Mouse (Mus musculus) testis, adult 2 months (tissue): ENCODE results near the gene Tle1. TPM values are rescaled to one million over a fixed set of nuclear protein-coding genes. Genes with fewer than 3 reads are reported as not detected.

Experiments used
- H3K27ac ChIP-seq: fragments of 200-500 bp; 2 replicates; pipeline ENCODE4 v1.5.1; 2012; ENCODE audit warnings: low read depth, low read length; ENCODE audit not compliant: control insufficient read depth, insufficient read depth
- H3K27me3 ChIP-seq: fragments of 200-500 bp; 2 replicates; pipeline ENCODE4 v1.6.1; 2012; ENCODE audit warnings: mild to moderate bottlenecking, low read length, moderate library complexity; ENCODE audit not compliant: control insufficient read depth, insufficient read depth
- H3K36me3 ChIP-seq: fragments of 200-500 bp; 2 replicates; pipeline ENCODE4 v1.6.1; 2012; ENCODE audit warnings: mild to moderate bottlenecking, low read length; ENCODE audit not compliant: control insufficient read depth, insufficient read depth
- H3K4me1 ChIP-seq: fragments of 200-500 bp; 2 replicates; pipeline ENCODE4 v1.6.1; 2012; ENCODE audit warnings: low read length; ENCODE audit not compliant: control insufficient read depth, insufficient read depth
- H3K4me3 ChIP-seq: fragments of 200-500 bp; 2 replicates; pipeline ENCODE4 v1.5.1; 2012; ENCODE audit warnings: low read depth, mild to moderate bottlenecking, low read length, moderate library complexity, mixed read lengths; ENCODE audit not compliant: control insufficient read depth
- CTCF ChIP-seq: fragments of 200-500 bp; IDR thresholded peaks from 2 replicates; pipeline ENCODE4 v1.5.1; 2012; ENCODE audit warnings: low read depth, mild to moderate bottlenecking, inconsistent platforms, low read length, moderate library complexity; ENCODE audit not compliant: control insufficient read depth, insufficient read depth, insufficient replicate concordance
- POLR2A ChIP-seq: fragments of 200-500 bp; IDR thresholded peaks from 2 replicates; pipeline ENCODE4 v1.6.1; 2012; ENCODE audit warnings: low read depth, mild to moderate bottlenecking, inconsistent platforms, low read length, moderate library complexity; ENCODE audit not compliant: control insufficient read depth
- polyA plus RNA-seq: library from polyadenylated mRNA; depleted of rRNA; stranded (reverse); fragments of >200 nt; gene quantifications from 2 replicates; pipeline ENCODE4 v1.2.3, GENCODE M21; 2012

The Tle1 gene
- polyA plus RNA-seq, 1 experiment: 13.5 TPM

DNA sequence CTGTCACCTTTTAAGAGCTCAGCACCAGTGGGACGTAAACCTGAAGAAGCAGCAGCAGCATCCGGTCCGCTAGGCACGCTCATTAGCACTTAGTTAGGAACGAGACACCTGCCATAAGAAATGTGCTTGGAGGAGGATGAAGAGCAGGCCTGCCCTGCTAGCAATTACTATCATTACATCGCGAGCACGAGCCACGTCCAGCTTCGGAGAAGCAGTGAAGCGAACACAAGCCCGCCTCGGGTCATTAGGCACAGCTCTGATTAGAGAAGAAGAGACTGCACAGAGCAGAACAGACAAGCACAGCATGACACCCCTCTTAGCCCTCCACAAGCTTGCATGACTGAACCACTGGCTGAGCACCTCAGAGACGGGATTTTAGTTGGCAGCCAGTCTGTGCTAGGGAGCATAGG, 40.6 kb downstream of the Tle1 start:
- Histone ChIP-seq H3K4me1 (no peaks in the 10 kb centered on the region), H3K27ac (no peak overlapping the region), H3K36me3 (no peaks in the 10 kb centered on the region), H3K27me3 (no peaks in the 10 kb centered on the region), H3K4me3 (no peak overlapping the region)
- TF ChIP-seq CTCF (no peak), POLR2A (no peak)

- Histone ChIP-seq H3K4me3 (no peak overlapping the region), H3K4me1 (no peaks in the 10 kb centered on the region), H3K27me3 (no peaks in the 10 kb centered on the region), H3K36me3 (no peaks in the 10 kb centered on the region), H3K27ac (no peak overlapping the region)
- TF ChIP-seq CTCF (no peak), POLR2A (no peak)
Observed at GRCm38 (mm10) chr4:72157931-72158371, 42.8 kb downstream of the Tle1 start.

DNA sequence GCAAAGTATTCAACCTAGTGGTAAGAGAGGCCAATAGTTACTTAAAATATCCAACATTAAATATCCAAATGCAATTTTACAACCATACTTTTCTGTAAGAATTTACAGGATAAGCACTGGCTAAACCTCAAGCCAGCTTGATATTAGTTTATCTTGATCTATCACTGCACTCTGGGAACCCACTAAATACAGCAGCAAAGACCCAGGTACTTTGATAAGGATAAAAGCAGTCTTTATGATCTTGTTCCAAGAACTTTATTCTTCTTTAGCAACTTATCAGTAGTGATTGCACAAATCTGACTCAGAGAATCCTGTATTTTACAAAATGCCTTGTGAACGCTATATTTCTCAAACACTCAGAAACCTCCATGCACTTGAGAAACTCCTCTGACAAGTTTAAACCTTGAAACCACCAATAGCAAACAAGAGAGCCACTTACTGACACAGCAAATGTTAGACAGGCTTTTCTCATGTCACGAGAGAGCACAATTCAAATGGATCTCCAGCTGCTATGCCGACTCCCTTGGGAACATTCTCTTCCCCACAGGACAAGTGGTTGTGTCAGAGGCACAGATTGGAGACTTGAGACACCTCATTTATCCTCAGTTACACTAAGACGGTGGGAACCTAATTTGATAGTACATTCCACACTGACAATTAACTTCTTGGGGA, 50.1 kb downstream of the Tle1 start:
- no peak for TF ChIP-seq CTCF
- no peak for TF ChIP-seq POLR2A
- Histone ChIP-seq H3K4me1 (no peaks in the 10 kb centered on the region), H3K36me3 (no peaks in the 10 kb centered on the region), H3K27ac (no peak overlapping the region), H3K4me3 (no peak overlapping the region), H3K27me3 (no peaks in the 10 kb centered on the region)

- Histone ChIP-seq H3K4me1 (no peaks in the 10 kb centered on the region), H3K27me3 (no peaks in the 10 kb centered on the region), H3K4me3 (no peak overlapping the region), H3K27ac (no peak overlapping the region), H3K36me3 (no peaks in the 10 kb centered on the region)
- TF ChIP-seq POLR2A (no peak), CTCF (no peak)
Observed at GRCm38 (mm10) chr4:72146003-72146402, 54.7 kb downstream of the Tle1 start.

- no peaks in the 10 kb centered on the region for H3K27me3 ChIP-seq
- no peak overlapping the region for H3K27ac ChIP-seq
- no peak for TF ChIP-seq POLR2A
- no peak for TF ChIP-seq CTCF
- H3K36me3 ChIP-seq: no peaks in the 10 kb centered on the region
- H3K4me1 ChIP-seq: no peaks in the 10 kb centered on the region
- H3K4me3 ChIP-seq: no peak overlapping the region
Observed at GRCm38 (mm10) chr4:72144541-72144940, 56.2 kb downstream of the Tle1 start.

GRCm38 (mm10) chr4:72140706-72141105, 60.0 kb downstream of the Tle1 start:
- H3K27ac ChIP-seq: no peak overlapping the region
- H3K36me3 ChIP-seq: no peaks in the 10 kb centered on the region
- no peak for TF ChIP-seq POLR2A
- TF ChIP-seq CTCF: no peak
- H3K4me3 ChIP-seq: no peak overlapping the region
- H3K4me1 ChIP-seq: no peaks in the 10 kb centered on the region
- H3K27me3 ChIP-seq: no peaks in the 10 kb centered on the region

DNA sequence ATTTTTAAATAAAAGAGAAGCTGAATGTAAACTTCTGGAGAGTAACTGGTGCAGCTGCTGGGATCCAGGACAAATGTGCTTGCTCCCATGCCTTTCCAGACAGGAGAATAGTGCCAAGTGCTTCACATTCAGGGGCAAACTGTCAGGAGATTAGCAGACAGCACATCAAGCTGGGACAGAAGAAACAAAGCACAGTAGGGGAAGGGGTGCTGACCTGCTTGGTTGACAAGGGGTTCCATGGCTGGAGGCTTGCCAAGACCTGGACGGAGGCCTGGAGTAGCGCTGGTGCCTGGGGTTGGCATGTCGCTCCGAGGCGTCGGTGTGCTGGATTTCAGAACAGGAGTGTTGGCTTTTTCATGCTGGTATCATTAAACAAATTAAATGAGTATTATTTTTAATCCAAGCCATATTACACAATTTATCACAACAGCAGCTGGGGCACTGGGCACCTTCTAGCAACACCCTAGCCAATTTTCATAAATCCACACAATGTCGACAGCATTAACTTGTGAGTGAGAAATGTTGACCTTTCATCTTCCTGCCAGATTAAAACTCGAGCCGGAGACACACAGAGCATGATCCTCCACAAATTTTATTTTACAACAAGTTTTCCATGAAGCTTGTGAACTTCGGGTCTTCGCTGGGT, 61.1 kb downstream of the Tle1 start:
- Histone ChIP-seq H3K36me3 (no peaks in the 10 kb centered on the region), H3K4me1 (no peaks in the 10 kb centered on the region), H3K4me3 (no peak overlapping the region), H3K27ac (no peak overlapping the region), H3K27me3 (no peaks in the 10 kb centered on the region)
- no peak for TF ChIP-seq CTCF
- TF ChIP-seq POLR2A: no peak
